Mouse (Mus musculus): ENCODE data around the gene Hnrnph2. TPM values are rescaled to one million over a fixed set of nuclear protein-coding genes. Genes with fewer than 3 reads are reported as not detected.
A peak's percentile ranks its signal among the peaks of the same experiment; 100 is the strongest.

Hnrnph2 gene
- total RNA-seq (2014; rRNA removed): 35.9 and 39.5 TPM in 2 replicates
- 131 and 134 TPM in 2 replicates for polyA plus RNA-seq (2015; fragmentation: Nextera tagmentation; extraction: Ambion mirVana)

GRCm38 (mm10) chrX:134600659-134601379 is at the start of gene Hnrnph2, which contains the start of gene Gla:
Hnrnph2 (plus strand) TSS chrX:134601179.
Gla (minus strand) TSS chrX:134601125.
- Histone ChIP-seq H3K27me3 (ENCODE audit: insufficient read depth, low read length) (no peaks in the 10 kb centered on the region), H3K9me3 (ENCODE audit: low read length) (no peaks in the 10 kb centered on the region)
- no peak for TF ChIP-seq CTCF (IDR thresholded peaks at IDR 0.05; ENCODE audit: low read depth)

GRCm38 (mm10) chrX:134553326-134553725 is 47.7 kb upstream of the Hnrnph2 start:
- no peaks in the 10 kb centered on the region for H3K27me3 ChIP-seq (ENCODE audit: insufficient read depth, low read length)
- ATAC-seq (no peak), DNase-seq (ENCODE audit: low spot score) (no peak)
- H3K4me2 ChIP-seq (ENCODE audit: low read depth, low read length): no peak overlapping the region
- no peaks in the 10 kb centered on the region for H3K4me1 ChIP-seq (ENCODE audit: insufficient read depth, low read length)
- no peak for TF ChIP-seq CTCF (IDR thresholded peaks at IDR 0.05; ENCODE audit: low read depth)
- 85% methylated on average over 3 of the region's 4 CpGs for WGBS
- no peaks in the 10 kb centered on the region for H3K9me3 ChIP-seq (ENCODE audit: low read length)
- no peak overlapping the region for H3K9ac ChIP-seq (replicated peaks; ENCODE audit: low read length)
- no peak overlapping the region for H3K27ac ChIP-seq
- no peaks in the 10 kb centered on the region for H3K36me3 ChIP-seq (ENCODE audit: insufficient read depth, low read length)
- H3K4me3 ChIP-seq (ENCODE audit: low read length): no peak overlapping the region

More at GRCm38 (mm10) chrX:134600659-134601379, at the start of gene Hnrnph2, which contains the start of gene Gla:
- ATAC-seq (peak; percentile 98), DNase-seq (ENCODE audit: low spot score) (peak; percentile 96)
- H3K4me3 ChIP-seq (ENCODE audit: low read length): peak within 1 kb of the TSS; percentile 50
- peak within 1 kb of the TSS; percentile 92 for H3K27ac ChIP-seq
- 35% methylated on average over 33 of the region's 33 CpGs for WGBS
- no peaks in the 10 kb centered on the region for H3K36me3 ChIP-seq (ENCODE audit: insufficient read depth, low read length)
- H3K9ac ChIP-seq (replicated peaks; ENCODE audit: low read length): peak within 1 kb of the TSS; percentile 50
- H3K4me1 ChIP-seq (ENCODE audit: insufficient read depth, low read length): no peaks in the 10 kb centered on the region
- H3K4me2 ChIP-seq (ENCODE audit: low read depth, low read length): peak within 1 kb of the TSS; percentile 60

GRCm38 (mm10) chrX:134554425-134554824 is 46.6 kb upstream of the Hnrnph2 start:
- H3K27me3 ChIP-seq (ENCODE audit: insufficient read depth, low read length): no peaks in the 10 kb centered on the region
- WGBS: 77% methylated on average over 6 of the region's 6 CpGs
- no peak for TF ChIP-seq CTCF (IDR thresholded peaks at IDR 0.05; ENCODE audit: low read depth)
- H3K4me2 ChIP-seq (ENCODE audit: low read depth, low read length): no peak overlapping the region
- DNase-seq (ENCODE audit: low spot score) (no peak), ATAC-seq (no peak)
- no peaks in the 10 kb centered on the region for H3K9me3 ChIP-seq (ENCODE audit: low read length)
- H3K36me3 ChIP-seq (ENCODE audit: insufficient read depth, low read length): no peaks in the 10 kb centered on the region
- H3K4me1 ChIP-seq (ENCODE audit: insufficient read depth, low read length): no peaks in the 10 kb centered on the region
- H3K9ac ChIP-seq (replicated peaks; ENCODE audit: low read length): no peak overlapping the region
- H3K27ac ChIP-seq: no peak overlapping the region
- H3K4me3 ChIP-seq (ENCODE audit: low read length): no peak overlapping the region

GRCm38 (mm10) chrX:134564326-134564725 is 36.7 kb upstream of the Hnrnph2 start:
- Histone ChIP-seq H3K27ac (no peak overlapping the region), H3K4me2 (ENCODE audit: low read depth, low read length) (no peak overlapping the region), H3K36me3 (ENCODE audit: insufficient read depth, low read length) (no peaks in the 10 kb centered on the region), H3K4me3 (ENCODE audit: low read length) (no peak overlapping the region), H3K9me3 (ENCODE audit: low read length) (no peaks in the 10 kb centered on the region), H3K9ac (replicated peaks; ENCODE audit: low read length) (no peak overlapping the region), H3K4me1 (ENCODE audit: insufficient read depth, low read length) (no peaks in the 10 kb centered on the region), H3K27me3 (ENCODE audit: insufficient read depth, low read length) (no peaks in the 10 kb centered on the region)
- TF ChIP-seq CTCF (IDR thresholded peaks at IDR 0.05; ENCODE audit: low read depth): no peak
- DNase-seq (ENCODE audit: low spot score) (no peak), ATAC-seq (no peak)
- WGBS: 84% methylated on average over 4 of the region's 4 CpGs

GRCm38 (mm10) chrX:134566536-134567222 is 34.3 kb upstream of the Hnrnph2 start:
- no peak for ATAC-seq
- H3K4me3 ChIP-seq (ENCODE audit: low read length): no peak overlapping the region
- no peak overlapping the region for H3K9ac ChIP-seq (replicated peaks; ENCODE audit: low read length)
- H3K4me2 ChIP-seq (ENCODE audit: low read depth, low read length): no peak overlapping the region
- H3K4me1 ChIP-seq (ENCODE audit: insufficient read depth, low read length): no peaks in the 10 kb centered on the region
- DNase-seq (ENCODE audit: low spot score): no peak
- no peak for TF ChIP-seq CTCF (IDR thresholded peaks at IDR 0.05; ENCODE audit: low read depth)
- no peaks in the 10 kb centered on the region for H3K9me3 ChIP-seq (ENCODE audit: low read length)
- H3K27ac ChIP-seq: no peak overlapping the region
- H3K36me3 ChIP-seq (ENCODE audit: insufficient read depth, low read length): no peaks in the 10 kb centered on the region
- H3K27me3 ChIP-seq (ENCODE audit: insufficient read depth, low read length): no peaks in the 10 kb centered on the region
- 84% methylated on average over 8 of the region's 8 CpGs for WGBS

GRCm38 (mm10) chrX:134577896-134578295 is 23.1 kb upstream of the Hnrnph2 start:
- H3K4me2 ChIP-seq (ENCODE audit: low read depth, low read length): no peak overlapping the region
- ATAC-seq: no peak
- no peaks in the 10 kb centered on the region for H3K4me1 ChIP-seq (ENCODE audit: insufficient read depth, low read length)
- H3K9ac ChIP-seq (replicated peaks; ENCODE audit: low read length): no peak overlapping the region
- WGBS: 84% methylated on average over 4 of the region's 4 CpGs
- H3K36me3 ChIP-seq (ENCODE audit: insufficient read depth, low read length): no peaks in the 10 kb centered on the region
- no peaks in the 10 kb centered on the region for H3K27me3 ChIP-seq (ENCODE audit: insufficient read depth, low read length)
- H3K4me3 ChIP-seq (ENCODE audit: low read length): no peak overlapping the region
- no peaks in the 10 kb centered on the region for H3K9me3 ChIP-seq (ENCODE audit: low read length)
- no peak overlapping the region for H3K27ac ChIP-seq
- TF ChIP-seq CTCF (IDR thresholded peaks at IDR 0.05; ENCODE audit: low read depth): no peak
- DNase-seq (ENCODE audit: low spot score): no peak

All from hindbrain, postnatal 0 days (tissue).